Mouse (Mus musculus): Measurements from ENCODE around the gene Ryr2. TPM values are rescaled to one million over a fixed set of nuclear protein-coding genes. Genes with fewer than 3 reads are reported as not detected.

The Ryr2 gene
- polyA plus RNA-seq, 1 experiment from 2014 or later: 6.1 TPM

GRCm38 (mm10) chr13:11933334-11933733 is 173.4 kb downstream of the Ryr2 start:
- DNase-seq (no peak), ATAC-seq (ENCODE audit: low FRiP score, low TSS enrichment) (no peak)
- Histone ChIP-seq H3K9ac (replicated peaks; ENCODE audit: low read length) (no peak overlapping the region), H3K36me3 (ENCODE audit: control insufficient read depth, insufficient read depth, low read length) (no peaks in the 10 kb centered on the region), H3K9me3 (ENCODE audit: control insufficient read depth, low read length) (no peaks in the 10 kb centered on the region), H3K27ac (replicated peaks; ENCODE audit: low read depth, low read length) (no peak overlapping the region), H3K27me3 (ENCODE audit: control insufficient read depth, insufficient read depth, low read length) (no peaks in the 10 kb centered on the region), H3K4me2 (ENCODE audit: low read length) (no peak overlapping the region), H3K4me1 (ENCODE audit: control insufficient read depth, insufficient read depth, low read length) (no peaks in the 10 kb centered on the region), H3K4me3 (replicated peaks; ENCODE audit: low read depth, low read length) (no peak overlapping the region)

- Histone ChIP-seq H3K4me1 (ENCODE audit: control insufficient read depth, insufficient read depth, low read length) (no peaks in the 10 kb centered on the region), H3K4me2 (ENCODE audit: low read length) (no peak overlapping the region), H3K27ac (replicated peaks; ENCODE audit: low read depth, low read length) (no peak overlapping the region), H3K9me3 (ENCODE audit: control insufficient read depth, low read length) (no peaks in the 10 kb centered on the region), H3K27me3 (ENCODE audit: control insufficient read depth, insufficient read depth, low read length) (no peaks in the 10 kb centered on the region), H3K4me3 (replicated peaks; ENCODE audit: low read depth, low read length) (no peak overlapping the region), H3K36me3 (ENCODE audit: control insufficient read depth, insufficient read depth, low read length) (no peaks in the 10 kb centered on the region), H3K9ac (replicated peaks; ENCODE audit: low read length) (no peak overlapping the region)
- 93% methylated on average over 3 of the region's 3 CpGs for whole genome bisulfite sequencing
- ATAC-seq (ENCODE audit: low FRiP score, low TSS enrichment): no peak
- no peak for DNase-seq
Measured at GRCm38 (mm10) chr13:11928709-11929108, 178.0 kb downstream of the Ryr2 start.

- H3K9ac ChIP-seq (replicated peaks; ENCODE audit: low read length): no peak overlapping the region
- WGBS: 87% methylated on average over 4 of the region's 4 CpGs
- H3K27ac ChIP-seq (replicated peaks; ENCODE audit: low read depth, low read length): no peak overlapping the region
- H3K4me1 ChIP-seq (ENCODE audit: control insufficient read depth, insufficient read depth, low read length): no peaks in the 10 kb centered on the region
- no peaks in the 10 kb centered on the region for H3K27me3 ChIP-seq (ENCODE audit: control insufficient read depth, insufficient read depth, low read length)
- no peak for DNase-seq
- H3K4me3 ChIP-seq (replicated peaks; ENCODE audit: low read depth, low read length): no peak overlapping the region
- no peaks in the 10 kb centered on the region for H3K9me3 ChIP-seq (ENCODE audit: control insufficient read depth, low read length)
- no peak for ATAC-seq (ENCODE audit: low FRiP score, low TSS enrichment)
- H3K4me2 ChIP-seq (ENCODE audit: low read length): no peak overlapping the region
- H3K36me3 ChIP-seq (ENCODE audit: control insufficient read depth, insufficient read depth, low read length): no peaks in the 10 kb centered on the region
Measured at GRCm38 (mm10) chr13:11927727-11928126, 179.0 kb downstream of the Ryr2 start.

GRCm38 (mm10) chr13:11926720-11927500 is 179.8 kb downstream of the Ryr2 start:
- Histone ChIP-seq H3K27me3 (ENCODE audit: control insufficient read depth, insufficient read depth, low read length) (no peaks in the 10 kb centered on the region), H3K36me3 (ENCODE audit: control insufficient read depth, insufficient read depth, low read length) (no peaks in the 10 kb centered on the region), H3K4me3 (replicated peaks; ENCODE audit: low read depth, low read length) (no peak overlapping the region), H3K4me1 (ENCODE audit: control insufficient read depth, insufficient read depth, low read length) (no peaks in the 10 kb centered on the region), H3K27ac (replicated peaks; ENCODE audit: low read depth, low read length) (no peak overlapping the region), H3K4me2 (ENCODE audit: low read length) (no peak overlapping the region), H3K9ac (replicated peaks; ENCODE audit: low read length) (no peak overlapping the region), H3K9me3 (ENCODE audit: control insufficient read depth, low read length) (no peaks in the 10 kb centered on the region)
- WGBS: 66% methylated on average over 11 of the region's 11 CpGs
- ATAC-seq (ENCODE audit: low FRiP score, low TSS enrichment) (no peak), DNase-seq (peak; percentile 31)

- Histone ChIP-seq H3K27me3 (ENCODE audit: control insufficient read depth, insufficient read depth, low read length) (no peaks in the 10 kb centered on the region), H3K4me1 (ENCODE audit: control insufficient read depth, insufficient read depth, low read length) (no peaks in the 10 kb centered on the region), H3K4me2 (ENCODE audit: low read length) (no peak overlapping the region), H3K9me3 (ENCODE audit: control insufficient read depth, low read length) (no peaks in the 10 kb centered on the region), H3K9ac (replicated peaks; ENCODE audit: low read length) (no peak overlapping the region), H3K36me3 (ENCODE audit: control insufficient read depth, insufficient read depth, low read length) (no peaks in the 10 kb centered on the region), H3K27ac (replicated peaks; ENCODE audit: low read depth, low read length) (no peak overlapping the region), H3K4me3 (replicated peaks; ENCODE audit: low read depth, low read length) (no peak overlapping the region)
- DNase-seq (no peak), ATAC-seq (ENCODE audit: low FRiP score, low TSS enrichment) (no peak)
- 93% methylated on average over 2 of the region's 2 CpGs for WGBS
Measured at GRCm38 (mm10) chr13:11926215-11926614, 180.5 kb downstream of the Ryr2 start.

- no peaks in the 10 kb centered on the region for H3K36me3 ChIP-seq (ENCODE audit: control insufficient read depth, insufficient read depth, low read length)
- H3K4me3 ChIP-seq (replicated peaks; ENCODE audit: low read depth, low read length): no peak overlapping the region
- no peaks in the 10 kb centered on the region for H3K9me3 ChIP-seq (ENCODE audit: control insufficient read depth, low read length)
- H3K4me2 ChIP-seq (ENCODE audit: low read length): no peak overlapping the region
- DNase-seq (no peak), ATAC-seq (ENCODE audit: low FRiP score, low TSS enrichment) (no peak)
- no peak overlapping the region for H3K9ac ChIP-seq (replicated peaks; ENCODE audit: low read length)
- no peaks in the 10 kb centered on the region for H3K4me1 ChIP-seq (ENCODE audit: control insufficient read depth, insufficient read depth, low read length)
- WGBS: 86% methylated on average over 3 of the region's 3 CpGs
- H3K27me3 ChIP-seq (ENCODE audit: control insufficient read depth, insufficient read depth, low read length): no peaks in the 10 kb centered on the region
- H3K27ac ChIP-seq (replicated peaks; ENCODE audit: low read depth, low read length): no peak overlapping the region
Measured at GRCm38 (mm10) chr13:11924732-11925131, 182.0 kb downstream of the Ryr2 start.

- ATAC-seq (ENCODE audit: low FRiP score, low TSS enrichment): no peak
- 67% methylated on average over 1 of the region's 1 CpGs for WGBS
- Histone ChIP-seq H3K9ac (replicated peaks; ENCODE audit: low read length) (no peak overlapping the region), H3K27me3 (ENCODE audit: control insufficient read depth, insufficient read depth, low read length) (no peaks in the 10 kb centered on the region), H3K36me3 (ENCODE audit: control insufficient read depth, insufficient read depth, low read length) (no peaks in the 10 kb centered on the region), H3K4me2 (ENCODE audit: low read length) (no peak overlapping the region), H3K9me3 (ENCODE audit: control insufficient read depth, low read length) (no peaks in the 10 kb centered on the region), H3K4me3 (replicated peaks; ENCODE audit: low read depth, low read length) (no peak overlapping the region), H3K4me1 (ENCODE audit: control insufficient read depth, insufficient read depth, low read length) (no peaks in the 10 kb centered on the region), H3K27ac (replicated peaks; ENCODE audit: low read depth, low read length) (no peak overlapping the region)
- no peak for DNase-seq
Measured at GRCm38 (mm10) chr13:11920495-11920894, 186.2 kb downstream of the Ryr2 start.

GRCm38 (mm10) chr13:11919448-11919847 is 187.3 kb downstream of the Ryr2 start:
- H3K9ac ChIP-seq (replicated peaks; ENCODE audit: low read length): no peak overlapping the region
- no peaks in the 10 kb centered on the region for H3K9me3 ChIP-seq (ENCODE audit: control insufficient read depth, low read length)
- 95% methylated on average over 6 of the region's 6 CpGs for WGBS
- H3K27ac ChIP-seq (replicated peaks; ENCODE audit: low read depth, low read length): no peak overlapping the region
- H3K4me3 ChIP-seq (replicated peaks; ENCODE audit: low read depth, low read length): no peak overlapping the region
- no peaks in the 10 kb centered on the region for H3K27me3 ChIP-seq (ENCODE audit: control insufficient read depth, insufficient read depth, low read length)
- no peak overlapping the region for H3K4me2 ChIP-seq (ENCODE audit: low read length)
- no peak for DNase-seq
- H3K4me1 ChIP-seq (ENCODE audit: control insufficient read depth, insufficient read depth, low read length): no peaks in the 10 kb centered on the region
- ATAC-seq (ENCODE audit: low FRiP score, low TSS enrichment): no peak
- no peaks in the 10 kb centered on the region for H3K36me3 ChIP-seq (ENCODE audit: control insufficient read depth, insufficient read depth, low read length)

- H3K9me3 ChIP-seq (ENCODE audit: control insufficient read depth, low read length): no peaks in the 10 kb centered on the region
- H3K36me3 ChIP-seq (ENCODE audit: control insufficient read depth, insufficient read depth, low read length): no peaks in the 10 kb centered on the region
- 75% methylated on average over 2 of the region's 2 CpGs for WGBS
- H3K4me3 ChIP-seq (replicated peaks; ENCODE audit: low read depth, low read length): no peak overlapping the region
- no peak overlapping the region for H3K27ac ChIP-seq (replicated peaks; ENCODE audit: low read depth, low read length)
- no peak overlapping the region for H3K9ac ChIP-seq (replicated peaks; ENCODE audit: low read length)
- no peak for DNase-seq
- no peak for ATAC-seq (ENCODE audit: low FRiP score, low TSS enrichment)
- no peaks in the 10 kb centered on the region for H3K4me1 ChIP-seq (ENCODE audit: control insufficient read depth, insufficient read depth, low read length)
- H3K4me2 ChIP-seq (ENCODE audit: low read length): no peak overlapping the region
- H3K27me3 ChIP-seq (ENCODE audit: control insufficient read depth, insufficient read depth, low read length): no peaks in the 10 kb centered on the region
Measured at GRCm38 (mm10) chr13:11915619-11916018, 191.1 kb downstream of the Ryr2 start.
